Mouse (Mus musculus): Measurements from ENCODE around the gene Tmem150c. TPM values are rescaled to one million over a fixed set of nuclear protein-coding genes. Genes with fewer than 3 reads are reported as not detected.
A peak's percentile ranks its signal among the peaks of the same experiment; 100 is the strongest.

Tmem150c gene
- polyA plus RNA-seq, 1 experiment from 2014 or later: 3.8 TPM

GRCm38 (mm10) chr5:100110581-100110980 is 49.0 kb downstream of the Tmem150c start:
- no peaks in the 10 kb centered on the region for H3K36me3 ChIP-seq
- DNase-seq (ENCODE audit: low spot score): no peak
- WGBS: 75% methylated on average over 3 of the region's 3 CpGs
- no peaks in the 10 kb centered on the region for H3K27me3 ChIP-seq (ENCODE audit: insufficient read depth, poor library complexity, severe bottlenecking)
- no peaks in the 10 kb centered on the region for H3K9me3 ChIP-seq
- H3K27ac ChIP-seq: no peak overlapping the region
- peaks cover 6% of the 10 kb centered on the region; the same call in 1 of the 2 replicates for H3K4me1 ChIP-seq (replicated peaks)
- H3K4me3 ChIP-seq: no peak overlapping the region

- H3K4me3 ChIP-seq: no peak overlapping the region
- peaks cover 6% of the 10 kb centered on the region; the same call in 1 of the 2 replicates for H3K4me1 ChIP-seq (replicated peaks)
- 65% methylated on average over 7 of the region's 7 CpGs for WGBS
- H3K27ac ChIP-seq: no peak overlapping the region
- H3K27me3 ChIP-seq (ENCODE audit: insufficient read depth, poor library complexity, severe bottlenecking): no peaks in the 10 kb centered on the region
- no peak for DNase-seq (ENCODE audit: low spot score)
- no peaks in the 10 kb centered on the region for H3K9me3 ChIP-seq
- H3K36me3 ChIP-seq: no peaks in the 10 kb centered on the region
Measured at GRCm38 (mm10) chr5:100109543-100110282, 49.9 kb downstream of the Tmem150c start.

- 87% methylated on average over 9 of the region's 9 CpGs for WGBS
- Histone ChIP-seq H3K4me1 (replicated peaks) (peaks cover 6% of the 10 kb centered on the region; the same call in 1 of the 2 replicates), H3K4me3 (no peak overlapping the region), H3K27me3 (ENCODE audit: insufficient read depth, poor library complexity, severe bottlenecking) (no peaks in the 10 kb centered on the region), H3K9me3 (no peaks in the 10 kb centered on the region), H3K36me3 (no peaks in the 10 kb centered on the region), H3K27ac (no peak overlapping the region)
- DNase-seq (ENCODE audit: low spot score): no peak
Measured at GRCm38 (mm10) chr5:100108866-100109265, 50.7 kb downstream of the Tmem150c start.

GRCm38 (mm10) chr5:100102395-100102794 is 57.2 kb downstream of the Tmem150c start:
- H3K36me3 ChIP-seq: no peaks in the 10 kb centered on the region
- 98% methylated on average over 1 of the region's 1 CpGs for WGBS
- H3K4me3 ChIP-seq: no peak overlapping the region
- H3K27me3 ChIP-seq (ENCODE audit: insufficient read depth, poor library complexity, severe bottlenecking): no peaks in the 10 kb centered on the region
- no peaks in the 10 kb centered on the region for H3K9me3 ChIP-seq
- no peak for DNase-seq (ENCODE audit: low spot score)
- no peak overlapping the region for H3K27ac ChIP-seq
- no peaks in the 10 kb centered on the region for H3K4me1 ChIP-seq (replicated peaks)

- no peaks in the 10 kb centered on the region for H3K9me3 ChIP-seq
- H3K4me3 ChIP-seq: no peak overlapping the region
- H3K27ac ChIP-seq: no peak overlapping the region
- no peak for DNase-seq (ENCODE audit: low spot score)
- WGBS: 96% methylated on average over 4 of the region's 4 CpGs
- no peaks in the 10 kb centered on the region for H3K4me1 ChIP-seq (replicated peaks)
- H3K27me3 ChIP-seq (ENCODE audit: insufficient read depth, poor library complexity, severe bottlenecking): no peaks in the 10 kb centered on the region
- no peaks in the 10 kb centered on the region for H3K36me3 ChIP-seq
Measured at GRCm38 (mm10) chr5:100097967-100098366, 61.6 kb downstream of the Tmem150c start.

- no peak for DNase-seq (ENCODE audit: low spot score)
- Histone ChIP-seq H3K27ac (no peak overlapping the region), H3K27me3 (ENCODE audit: insufficient read depth, poor library complexity, severe bottlenecking) (peaks cover 6% of the 10 kb centered on the region; the same call in 1 of the 2 replicates), H3K4me3 (no peak overlapping the region), H3K4me1 (replicated peaks) (peaks cover 4% of the 10 kb centered on the region; the same call in 1 of the 2 replicates), H3K9me3 (no peaks in the 10 kb centered on the region), H3K36me3 (no peaks in the 10 kb centered on the region)
- 72% methylated on average over 5 of the region's 5 CpGs for WGBS
Measured at GRCm38 (mm10) chr5:100096955-100097354, 62.7 kb downstream of the Tmem150c start.

- 10% methylated on average over 17 of the region's 17 CpGs for WGBS
- H3K27ac ChIP-seq: 0 out of 2 replicates have a peak overlapping the region, but pooled peaks have one; percentile 35
- 0 out of 2 replicates have a peak, but pooled peaks cover 2% of the 10 kb centered on the region for H3K9me3 ChIP-seq
- peak overlapping the region; percentile 33 for H3K4me3 ChIP-seq
- peak; percentile 43 for DNase-seq (ENCODE audit: low spot score)
- peaks cover 20% of the 10 kb centered on the region for H3K4me1 ChIP-seq (replicated peaks)
- no peaks in the 10 kb centered on the region for H3K36me3 ChIP-seq
- H3K27me3 ChIP-seq (ENCODE audit: insufficient read depth, poor library complexity, severe bottlenecking): peaks cover 14% of the 10 kb centered on the region; the same call in 1 of the 2 replicates
Measured at GRCm38 (mm10) chr5:100091602-100092001, 68.0 kb downstream of the Tmem150c start.

- H3K27me3 ChIP-seq (ENCODE audit: insufficient read depth, poor library complexity, severe bottlenecking): peaks cover 14% of the 10 kb centered on the region; the same call in 1 of the 2 replicates
- peak overlapping the region; percentile 33 for H3K4me3 ChIP-seq
- WGBS: 54% methylated on average over 10 of the region's 10 CpGs
- 0 out of 2 replicates have a peak, but pooled peaks cover 2% of the 10 kb centered on the region for H3K9me3 ChIP-seq
- H3K27ac ChIP-seq: 0 out of 2 replicates have a peak overlapping the region, but pooled peaks have one; percentile 35
- H3K36me3 ChIP-seq: no peaks in the 10 kb centered on the region
- no peak for DNase-seq (ENCODE audit: low spot score)
- peaks cover 20% of the 10 kb centered on the region for H3K4me1 ChIP-seq (replicated peaks)
Measured at GRCm38 (mm10) chr5:100091263-100091594, 68.4 kb downstream of the Tmem150c start.

- Histone ChIP-seq H3K36me3 (no peaks in the 10 kb centered on the region), H3K27ac (no peak overlapping the region), H3K27me3 (ENCODE audit: insufficient read depth, poor library complexity, severe bottlenecking) (peaks cover 14% of the 10 kb centered on the region; the same call in 1 of the 2 replicates), H3K4me3 (no peak overlapping the region), H3K4me1 (replicated peaks) (peaks cover 20% of the 10 kb centered on the region), H3K9me3 (0 out of 2 replicates have a peak, but pooled peaks cover 2% of the 10 kb centered on the region)
- 49% methylated on average over 12 of the region's 12 CpGs for WGBS
- DNase-seq (ENCODE audit: low spot score): no peak
Measured at GRCm38 (mm10) chr5:100090515-100091262, 68.9 kb downstream of the Tmem150c start.

- no peak overlapping the region for H3K4me3 ChIP-seq
- 0 out of 2 replicates have a peak, but pooled peaks cover 2% of the 10 kb centered on the region for H3K9me3 ChIP-seq
- 91% methylated on average over 8 of the region's 8 CpGs for WGBS
- H3K27ac ChIP-seq: no peak overlapping the region
- no peak for DNase-seq (ENCODE audit: low spot score)
- peaks cover 2% of the 10 kb centered on the region; the same call in 1 of the 2 replicates for H3K27me3 ChIP-seq (ENCODE audit: insufficient read depth, poor library complexity, severe bottlenecking)
- H3K36me3 ChIP-seq: no peaks in the 10 kb centered on the region
- no peaks in the 10 kb centered on the region for H3K4me1 ChIP-seq (replicated peaks)
Measured at GRCm38 (mm10) chr5:100085097-100085496, 74.5 kb downstream of the Tmem150c start.

- H3K9me3 ChIP-seq: 0 out of 2 replicates have a peak, but pooled peaks cover 2% of the 10 kb centered on the region
- 84% methylated on average over 12 of the region's 12 CpGs for WGBS
Measured at GRCm38 (mm10) chr5:100083953-100084562, 75.5 kb downstream of the Tmem150c start.

GRCm38 (mm10) chr5:100082006-100082405 is 77.6 kb downstream of the Tmem150c start:
- WGBS: 90% methylated on average over 4 of the region's 4 CpGs

More at GRCm38 (mm10) chr5:100083953-100084562, 75.5 kb downstream of the Tmem150c start:
- H3K27me3 ChIP-seq (ENCODE audit: insufficient read depth, poor library complexity, severe bottlenecking): no peaks in the 10 kb centered on the region
- no peak overlapping the region for H3K4me3 ChIP-seq
- H3K36me3 ChIP-seq: no peaks in the 10 kb centered on the region
- peaks cover 9% of the 10 kb centered on the region for H3K4me1 ChIP-seq (replicated peaks)
- H3K27ac ChIP-seq: no peak overlapping the region
- no peak for DNase-seq (ENCODE audit: low spot score)

More at GRCm38 (mm10) chr5:100082006-100082405, 77.6 kb downstream of the Tmem150c start:
- Histone ChIP-seq H3K9me3 (no peaks in the 10 kb centered on the region), H3K36me3 (no peaks in the 10 kb centered on the region), H3K27me3 (ENCODE audit: insufficient read depth, poor library complexity, severe bottlenecking) (no peaks in the 10 kb centered on the region; the same call in 1 of the 2 replicates), H3K4me3 (no peak overlapping the region), H3K27ac (no peak overlapping the region), H3K4me1 (replicated peaks) (peaks cover 19% of the 10 kb centered on the region)
- no peak for DNase-seq (ENCODE audit: low spot score)

Measured in hindbrain, embryonic 10.5 days (tissue).